Mouse (Mus musculus) ES-E14 (cell line): Measurements from ENCODE around the gene 5330417H12Rik.

ENCODE experiments used
- CHD2 ChIP-seq: IDR thresholded peaks from 2 replicates; pipeline ENCODE4 v1.6.1; 2014; ENCODE audit warnings: mild to moderate bottlenecking, low read depth, low read length, inconsistent platforms
- HCFC1 ChIP-seq: IDR thresholded peaks from 2 replicates; pipeline ENCODE4 v1.6.1; 2012; ENCODE audit warnings: low read length, inconsistent platforms, borderline replicate concordance; ENCODE audit not compliant: insufficient read depth
- MAFK ChIP-seq: IDR thresholded peaks from 2 replicates; pipeline ENCODE4 v1.6.1; 2014; ENCODE audit warnings: mild to moderate bottlenecking, low read depth, low read length, inconsistent platforms; ENCODE audit not compliant: insufficient read depth
- ZNF384 ChIP-seq: IDR thresholded peaks from 2 replicates; pipeline ENCODE4 v1.6.1; 2012; ENCODE audit warnings: low read depth, low read length, inconsistent platforms

DNA sequence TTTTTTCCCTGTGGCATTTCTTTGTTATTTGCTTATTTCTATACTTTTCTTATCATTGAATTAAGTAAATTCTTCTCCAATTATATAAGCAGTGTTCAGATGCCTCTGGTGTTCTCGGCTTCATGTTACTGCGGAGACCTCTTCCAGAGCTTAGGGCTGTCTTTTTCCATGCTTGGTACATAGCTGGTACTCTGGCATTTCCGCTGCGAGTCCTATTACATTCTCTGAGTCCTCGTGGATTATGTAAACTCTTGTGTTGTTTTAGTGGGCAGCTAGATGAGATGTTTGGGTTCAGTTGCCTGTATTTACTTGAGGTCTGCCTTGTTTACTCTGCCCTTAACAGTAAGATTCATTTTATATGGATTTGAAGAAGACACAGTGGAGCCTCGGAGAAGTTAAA lies 820 bp upstream of the 5330417H12Rik start:
- TF ChIP-seq CHD2, result no peak
- TF ChIP-seq MAFK, result no peak
- TF ChIP-seq ZNF384, result no peak
- TF ChIP-seq HCFC1, result no peak
